Mouse (Mus musculus) bone marrow, adult 2 months (tissue): ENCODE measurements around the gene Fzd2.

Experiments used
- CTCF ChIP-seq: fragments of 200-500 bp; IDR thresholded peaks from 2 replicates; pipeline ENCODE4 v1.5.1; 2011; ENCODE audit warnings: low read length, control low read depth; ENCODE audit not compliant: control insufficient read depth, insufficient read depth
- POLR2A ChIP-seq: fragments of 200-500 bp; IDR thresholded peaks from 2 replicates; pipeline ENCODE4 v1.6.1; 2011; ENCODE audit warnings: low read depth, mild to moderate bottlenecking, control low read depth, low read length, borderline replicate concordance; ENCODE audit not compliant: control insufficient read depth

DNA sequence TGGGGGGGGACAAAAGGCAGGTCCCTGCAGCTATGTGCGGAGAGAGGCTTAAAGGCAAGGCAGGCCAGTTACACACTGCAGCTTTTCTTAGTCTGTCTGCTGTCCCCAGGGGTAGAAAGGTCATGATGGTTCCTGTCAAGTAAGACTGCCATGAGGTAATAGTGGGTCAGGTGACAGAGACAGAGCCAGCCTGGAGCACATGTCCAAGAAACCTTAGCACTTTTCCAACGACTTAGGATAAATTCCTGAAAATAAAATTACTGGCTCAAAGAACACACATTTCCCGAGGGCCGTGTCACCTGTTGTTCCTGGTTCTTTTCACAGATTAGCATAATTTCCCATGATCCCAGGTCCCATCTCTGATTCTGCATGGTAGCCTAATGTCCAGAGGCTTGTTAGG, 6.1 kb downstream of the Fzd2 start:
- no peak for TF ChIP-seq CTCF
- no peak for TF ChIP-seq POLR2A
